Mouse (Mus musculus): ENCODE results near the gene Ndufa3. TPM values are rescaled to one million over a fixed set of nuclear protein-coding genes. Genes with fewer than 3 reads are reported as not detected.

Ndufa3 gene
- polyA plus RNA-seq (2012; rRNA removed) = 264 and 306 TPM in 2 replicates

GRCm38 (mm10) chr7:3617242-3617995 lies at the start of gene Ndufa3:
TSS of gene Ndufa3 (plus strand) at chr7:3617373.

GRCm38 (mm10) chr7:3616057-3616388 lies 1.1 kb upstream of the Ndufa3 start, which contains the start of gene Oscar:
TSS of gene Oscar (minus strand) at chr7:3616157.

GRCm38 (mm10) chr7:3629543-3630477 lies 12.6 kb downstream of the Ndufa3 start, which contains the start of the genes Tfpt and Prpf31:
TSS of gene Tfpt (minus strand) at chr7:3629929.
TSS of gene Prpf31 (plus strand) at chr7:3629985.

GRCm38 (mm10) chr7:3644672-3645487 lies 27.7 kb downstream of the Ndufa3 start, which contains the start of gene Cnot3:
TSS of gene Cnot3 (plus strand) at chr7:3645268.

GRCm38 (mm10) chr7:3665215-3666114 lies 48.3 kb downstream of the Ndufa3 start, which contains the start of gene Leng1:
TSS of gene Leng1 (minus strand) at chr7:3665840.

Other genes starting within 250 kb of the Ndufa3 start
- gene Cacng8, start 226.7 kb upstream of the Ndufa3 start, polyA plus RNA-seq (2012; rRNA removed) = 0.13 and 0.15 TPM in 2 replicates
- 0.14 TPM in 1 of 2 replicates, not detected in the other for gene Cacng6, start 193.2 kb upstream of the Ndufa3 start, polyA plus RNA-seq (2012; rRNA removed)
- 0.07 TPM in 1 of 2 replicates, not detected in the other for gene Tarm1, start 114.7 kb upstream of the Ndufa3 start, polyA plus RNA-seq (2012; rRNA removed)
- gene Oscar, start 1.2 kb upstream of the Ndufa3 start, polyA plus RNA-seq (2012; rRNA removed) = 0.12 TPM in 1 of 2 replicates, not detected in the other
- gene Tfpt, start 12.6 kb downstream of the Ndufa3 start, polyA plus RNA-seq (2012; rRNA removed) = 4.4 and 7.8 TPM in 2 replicates
- 20.8 and 21.0 TPM in 2 replicates for gene Prpf31, start 12.6 kb downstream of the Ndufa3 start, polyA plus RNA-seq (2012; rRNA removed)
- 67.6 and 81.1 TPM in 2 replicates for gene Cnot3, start 27.9 kb downstream of the Ndufa3 start, polyA plus RNA-seq (2012; rRNA removed)
- gene Leng1, start 48.5 kb downstream of the Ndufa3 start, polyA plus RNA-seq (2012; rRNA removed) = 4.5 and 5.2 TPM in 2 replicates
- 360 and 471 TPM in 2 replicates for gene Tmc4, start 60.2 kb downstream of the Ndufa3 start, polyA plus RNA-seq (2012; rRNA removed)
- gene Tsen34, start 75.5 kb downstream of the Ndufa3 start, polyA plus RNA-seq (2012; rRNA removed) = 114 and 116 TPM in 2 replicates
- gene Mboat7, start 76.2 kb downstream of the Ndufa3 start, polyA plus RNA-seq (2012; rRNA removed) = 65.3 and 67.6 TPM in 2 replicates
- 1,246 and 1,381 TPM in 2 replicates for gene Rps9, start 86.6 kb downstream of the Ndufa3 start, polyA plus RNA-seq (2012; rRNA removed)
- gene Pirb, start 103.0 kb downstream of the Ndufa3 start, polyA plus RNA-seq (2012; rRNA removed) = 5.3 and 5.5 TPM in 2 replicates
- gene Gm15448, start 208.3 kb downstream of the Ndufa3 start, polyA plus RNA-seq (2012; rRNA removed) = 0.05 and 0.28 TPM in 2 replicates
- 0.14 and 0.41 TPM in 2 replicates for gene Pira2, start 227.7 kb downstream of the Ndufa3 start, polyA plus RNA-seq (2012; rRNA removed)

Data from colon, adult 2 months (tissue).